Mouse (Mus musculus) forebrain, embryonic 15.5 days (tissue): Measurements from ENCODE around the gene 2810004N23Rik. TPM values are rescaled to one million over a fixed set of nuclear protein-coding genes. Genes with fewer than 3 reads are reported as not detected.

ENCODE experiments used
- ATAC-seq: fragments of 200-750 bp; cut with Nextera tagmentation; replicated peaks from 2 replicates; pipeline ENCODE4 v1.8.0; 2017; ENCODE audit warnings: mild to moderate bottlenecking, moderate TSS enrichment, moderate library complexity
- H3K27ac ChIP-seq: fragments of 300-500 bp; sonication (generic); replicated peaks from 2 replicates; pipeline ENCODE4 v1.5.1; 2015; ENCODE audit warnings: mild to moderate bottlenecking, inconsistent platforms
- H3K27me3 ChIP-seq: fragments of 300-500 bp; sonication (generic); 2 replicates; pipeline ENCODE4 v1.6.1; 2015; ENCODE audit warnings: inconsistent platforms
- H3K36me3 ChIP-seq: fragments of 300-500 bp; sonication (generic); 2 replicates; pipeline ENCODE4 v1.6.1; 2015; ENCODE audit warnings: mild to moderate bottlenecking, inconsistent platforms
- H3K4me1 ChIP-seq: fragments of 300-500 bp; sonication (generic); 2 replicates; pipeline ENCODE4 v1.6.1; 2015; ENCODE audit warnings: inconsistent platforms
- H3K4me2 ChIP-seq: fragments of 300-500 bp; sonication (generic); replicated peaks from 2 replicates; pipeline ENCODE4 v1.6.1; 2015; ENCODE audit warnings: mild to moderate bottlenecking, inconsistent platforms
- H3K4me3 ChIP-seq: fragments of 300-500 bp; sonication (generic); 2 replicates; pipeline ENCODE4 v1.5.1; 2015; ENCODE audit warnings: mild to moderate bottlenecking, inconsistent platforms
- H3K9ac ChIP-seq: fragments of 300-500 bp; sonication (generic); replicated peaks from 2 replicates; pipeline ENCODE4 v1.6.1; 2015; ENCODE audit warnings: mild to moderate bottlenecking, inconsistent platforms
- H3K9me3 ChIP-seq: fragments of 300-500 bp; sonication (generic); 2 replicates; pipeline ENCODE4 v1.6.1; 2016; ENCODE audit warnings: inconsistent platforms
- WGBS: fragments of 180-500 bp; shearing (Covaris S2); methylation state at CpG from one replicate; pipeline ENCODE4 v1.1.7; 2015; ENCODE audit warnings: mixed read lengths; 5-methylcytosine and 5-hydroxymethylcytosine counted together
- polyA plus RNA-seq: library from polyadenylated mRNA; unstranded; fragments of >200 nt; fragmentation: Nextera tagmentation; extraction: Ambion mirVana; gene quantifications from 2 replicates; pipeline ENCODE4 v1.2.1, GENCODE M21; 2015

2810004N23Rik gene
- 34.0 and 40.5 TPM in 2 replicates for polyA plus RNA-seq

DNA sequence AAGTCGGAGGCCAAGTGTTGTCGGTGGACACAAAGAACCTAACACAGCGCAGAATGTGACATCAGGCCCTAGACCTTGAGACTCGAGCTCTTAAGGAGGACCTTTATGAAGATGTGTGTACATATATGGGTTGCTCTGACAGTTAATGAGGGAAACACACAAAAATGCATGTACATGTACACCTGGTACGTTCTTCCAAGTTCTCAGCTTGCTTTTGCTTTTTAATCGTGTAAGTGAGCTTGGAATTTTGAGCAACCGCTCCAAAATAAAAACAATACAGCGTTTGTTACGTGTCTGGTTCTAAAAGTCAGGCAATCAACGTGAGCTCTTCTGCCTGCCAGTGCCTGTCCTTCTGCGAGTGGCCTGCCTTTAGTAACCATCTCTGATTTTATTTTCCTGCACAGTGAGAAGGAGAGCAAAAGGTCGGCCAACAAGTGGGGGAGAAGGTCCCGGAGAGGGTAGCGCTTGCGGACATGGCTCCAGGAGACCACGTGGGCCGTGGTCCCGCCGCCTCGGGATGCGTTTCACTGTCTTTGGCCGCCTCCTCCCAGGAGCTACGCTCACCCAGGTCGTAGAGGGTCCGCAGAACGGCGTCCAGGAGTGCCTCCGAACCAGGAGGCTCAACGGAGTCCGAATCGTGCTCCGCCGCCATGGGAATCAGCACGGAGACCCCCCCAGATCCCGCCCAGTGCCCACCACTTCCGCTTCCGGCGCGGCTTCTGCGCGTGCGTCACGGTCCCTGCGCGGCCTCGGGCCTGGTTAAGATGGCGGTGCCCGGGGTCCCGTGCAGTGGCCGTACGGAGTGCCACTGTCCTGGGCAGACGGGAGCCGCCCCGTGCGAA is at the start of gene 2810004N23Rik, which contains the start of gene Gnpat:
Gene 2810004N23Rik, minus strand, starts transcription at position 800 of the 842 bp plus-strand sequence.
Gene Gnpat, plus strand, starts transcription at position 713 of the 842 bp plus-strand sequence.
- Histone ChIP-seq H3K9me3 (no peaks in the 10 kb centered on the region), H3K4me2 (peak within 1 kb of the TSS; percentile 81), H3K27ac (peak within 1 kb of the TSS; percentile 86), H3K36me3 (peaks cover 29% of the 10 kb centered on the region), H3K4me1 (peaks cover 21% of the 10 kb centered on the region), H3K9ac (peak within 1 kb of the TSS; percentile 93), H3K4me3 (peak within 1 kb of the TSS; percentile 91), H3K27me3 (no peaks in the 10 kb centered on the region)
- peak; percentile 99 for ATAC-seq
- WGBS = 1% methylated on average over 55 of the region's 55 CpGs

DNA sequence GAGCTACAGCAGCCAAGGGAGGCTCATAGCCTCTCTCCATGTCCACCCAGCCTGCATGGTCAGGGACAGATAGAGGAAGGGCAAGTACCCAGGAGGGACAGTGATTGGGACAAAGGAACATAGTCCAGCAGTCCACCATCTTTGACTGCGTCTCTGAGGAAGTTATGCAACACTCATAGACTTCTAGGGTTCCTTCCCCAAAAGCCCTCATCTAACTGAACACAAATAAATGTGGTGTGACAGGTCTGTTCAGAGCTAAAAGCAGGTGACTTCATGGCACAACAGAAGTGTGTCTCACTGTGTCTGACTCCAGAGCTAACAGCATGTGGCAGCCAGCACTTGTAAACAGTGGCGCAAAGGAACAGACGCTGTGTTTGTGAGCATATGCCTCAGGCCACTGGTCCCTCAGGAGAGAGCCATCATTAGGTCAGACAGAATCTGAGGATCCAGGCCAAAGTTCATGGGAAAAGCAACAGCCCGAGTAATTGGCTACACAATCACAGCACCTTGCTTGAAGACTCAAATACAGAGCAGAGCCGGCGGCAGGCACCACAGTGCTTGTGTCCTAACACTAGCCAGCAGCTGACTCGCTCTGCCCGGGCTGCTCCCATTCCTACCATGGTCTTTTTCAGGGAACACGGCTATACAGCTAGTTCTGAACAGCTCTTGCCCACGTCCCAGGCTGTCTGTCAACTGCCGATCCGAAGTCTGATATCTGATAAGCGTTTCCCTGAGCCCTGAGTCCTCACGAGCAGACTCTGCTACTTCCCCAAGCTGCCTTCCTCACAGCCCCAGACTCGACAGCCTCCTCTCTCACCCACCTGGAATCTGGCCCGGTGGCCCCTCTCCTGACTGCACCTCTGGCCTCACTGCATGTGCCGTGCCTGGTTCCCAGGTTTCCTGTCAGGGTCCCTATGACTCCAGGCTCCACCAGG is 49.3 kb upstream of the 2810004N23Rik start:
- WGBS = 84% methylated on average over 17 of the region's 17 CpGs
- ATAC-seq = no peak
- Histone ChIP-seq H3K4me3 (no peak overlapping the region), H3K36me3 (peaks cover 61% of the 10 kb centered on the region), H3K27ac (no peak overlapping the region), H3K27me3 (no peaks in the 10 kb centered on the region), H3K4me2 (no peak overlapping the region), H3K9ac (no peak overlapping the region), H3K4me1 (no peaks in the 10 kb centered on the region), H3K9me3 (no peaks in the 10 kb centered on the region)

DNA sequence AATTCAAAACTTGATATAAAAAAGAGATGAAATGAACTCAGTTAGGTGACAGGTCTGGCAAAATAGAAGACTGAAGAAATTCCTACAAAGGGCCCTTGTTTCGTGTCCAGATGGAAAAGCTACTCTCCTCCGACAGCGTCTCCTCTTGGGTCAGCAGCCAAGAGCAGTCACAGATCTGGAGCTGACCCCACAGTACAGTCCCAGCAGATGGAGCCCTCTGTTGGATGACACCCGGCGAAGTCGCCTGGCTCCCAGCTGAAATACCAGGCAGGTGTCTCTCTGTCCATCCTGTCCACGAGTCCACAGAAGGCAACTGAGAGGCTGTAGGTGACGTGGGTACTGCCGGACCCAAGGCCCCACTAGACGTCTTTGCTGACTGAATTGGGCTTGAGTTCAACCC is 47.4 kb upstream of the 2810004N23Rik start:
- H3K9me3 ChIP-seq = no peaks in the 10 kb centered on the region
- no peaks in the 10 kb centered on the region for H3K27me3 ChIP-seq
- H3K9ac ChIP-seq = no peak overlapping the region
- H3K27ac ChIP-seq = no peak overlapping the region
- H3K4me1 ChIP-seq = no peaks in the 10 kb centered on the region
- WGBS = 86% methylated on average over 10 of the region's 10 CpGs
- H3K4me2 ChIP-seq = no peak overlapping the region
- no peak overlapping the region for H3K4me3 ChIP-seq
- no peak for ATAC-seq
- peaks cover 72% of the 10 kb centered on the region for H3K36me3 ChIP-seq

DNA sequence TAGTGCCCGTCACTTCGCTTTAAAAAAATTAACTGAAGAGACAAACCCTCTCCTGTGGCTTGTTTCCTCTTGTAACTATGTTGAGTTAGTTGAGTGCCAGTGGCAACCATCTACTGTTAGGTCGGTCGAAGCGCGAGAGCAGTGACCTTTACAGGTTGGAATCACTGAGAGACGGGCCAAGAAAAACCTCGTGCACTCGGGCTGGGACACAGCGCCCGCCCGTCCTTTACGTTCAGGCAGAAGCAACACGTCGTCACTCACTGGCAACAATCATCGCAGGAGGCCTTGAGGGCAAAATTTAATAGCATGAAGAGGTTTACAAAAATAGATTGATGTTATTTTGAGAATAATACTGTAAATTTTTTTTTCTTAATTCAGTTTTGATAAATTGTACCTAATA is 47.0 kb upstream of the 2810004N23Rik start:
- H3K9ac ChIP-seq = no peak overlapping the region
- H3K4me3 ChIP-seq = no peak overlapping the region
- no peaks in the 10 kb centered on the region for H3K9me3 ChIP-seq
- H3K36me3 ChIP-seq = peaks cover 68% of the 10 kb centered on the region
- WGBS = 95% methylated on average over 16 of the region's 16 CpGs
- ATAC-seq = no peak
- no peaks in the 10 kb centered on the region for H3K4me1 ChIP-seq
- no peak overlapping the region for H3K4me2 ChIP-seq
- H3K27me3 ChIP-seq = no peaks in the 10 kb centered on the region
- H3K27ac ChIP-seq = no peak overlapping the region

DNA sequence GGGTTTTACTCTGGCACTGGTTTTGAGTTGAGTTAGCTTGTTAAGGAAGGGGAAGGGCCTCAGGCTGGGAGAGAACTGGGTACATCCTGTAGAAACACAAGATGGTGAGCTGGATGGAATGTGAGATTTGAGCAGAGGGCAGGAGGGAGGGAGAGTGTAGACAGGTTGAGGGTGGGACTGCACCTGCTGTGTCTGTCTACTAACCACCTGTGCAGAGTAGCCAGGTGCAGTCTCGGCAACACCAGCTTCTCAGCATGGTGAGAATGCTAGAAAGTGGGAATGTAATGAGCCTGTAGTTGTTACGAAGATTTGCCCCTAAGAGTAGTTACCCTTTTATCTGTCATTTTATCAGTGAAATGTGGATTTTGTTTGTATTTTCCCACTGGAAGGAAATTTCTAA is 42.6 kb upstream of the 2810004N23Rik start:
- no peak overlapping the region for H3K27ac ChIP-seq
- no peak overlapping the region for H3K4me3 ChIP-seq
- H3K4me2 ChIP-seq = no peak overlapping the region
- H3K36me3 ChIP-seq = peaks cover 73% of the 10 kb centered on the region
- no peak for ATAC-seq
- no peaks in the 10 kb centered on the region for H3K9me3 ChIP-seq
- no peak overlapping the region for H3K9ac ChIP-seq
- H3K27me3 ChIP-seq = no peaks in the 10 kb centered on the region
- WGBS = 90% methylated on average over 2 of the region's 2 CpGs
- H3K4me1 ChIP-seq = no peaks in the 10 kb centered on the region

DNA sequence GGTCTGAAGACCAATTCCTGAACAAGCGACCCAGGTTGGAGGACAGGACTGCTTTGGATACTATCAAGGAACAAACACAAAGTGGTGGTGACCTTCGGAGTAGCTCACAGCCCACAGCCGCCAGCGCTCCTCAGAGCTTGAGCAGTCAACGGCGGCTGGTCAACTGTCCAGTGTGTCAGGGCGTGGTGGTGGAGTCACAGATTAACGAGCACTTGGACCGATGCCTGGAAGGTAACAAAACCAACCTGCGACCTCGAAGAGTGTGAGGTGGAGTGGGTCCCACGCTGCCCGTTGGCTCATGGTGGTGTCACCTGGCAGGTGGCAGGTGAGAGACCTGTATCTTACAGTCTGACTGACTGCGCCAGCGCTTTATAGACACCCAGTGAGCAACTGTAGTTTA is 40.3 kb upstream of the 2810004N23Rik start:
- no peak for ATAC-seq
- Histone ChIP-seq H3K4me3 (no peak overlapping the region), H3K36me3 (peaks cover 70% of the 10 kb centered on the region), H3K27ac (no peak overlapping the region), H3K27me3 (no peaks in the 10 kb centered on the region), H3K9ac (no peak overlapping the region), H3K4me2 (no peak overlapping the region), H3K4me1 (peaks cover 14% of the 10 kb centered on the region), H3K9me3 (no peaks in the 10 kb centered on the region)
- 92% methylated on average over 15 of the region's 15 CpGs for WGBS

DNA sequence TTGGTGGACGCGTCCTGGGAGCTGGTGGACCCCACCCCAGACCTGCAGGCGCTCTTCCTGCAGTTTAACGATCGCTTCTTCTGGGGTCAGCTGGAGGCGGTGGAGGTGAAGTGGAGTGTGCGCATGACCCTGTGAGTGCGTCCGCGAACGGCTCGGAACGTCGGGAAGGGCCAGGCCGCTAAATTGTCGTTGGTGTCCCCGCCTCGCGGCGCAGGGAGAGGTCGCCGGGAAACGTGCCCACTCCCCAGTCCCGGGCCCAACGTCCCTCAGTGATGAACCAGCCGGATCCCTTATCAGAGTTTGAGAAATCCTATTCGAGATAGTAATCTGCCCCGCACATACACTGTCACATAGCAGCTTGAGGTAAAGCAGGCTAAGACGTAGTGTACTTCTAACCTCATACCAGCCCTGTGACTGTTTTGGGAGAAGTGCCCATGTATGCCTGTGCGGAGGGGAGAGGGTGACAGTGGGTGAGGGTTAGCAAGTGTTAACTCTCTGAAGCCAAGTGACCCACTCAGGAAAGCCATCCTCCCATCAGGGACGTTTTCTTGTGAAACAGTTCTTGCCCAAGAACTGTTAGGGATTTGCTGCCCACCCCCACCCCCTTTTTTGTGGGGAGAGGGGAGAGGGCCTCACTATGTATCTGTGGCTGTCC is 35.5 kb upstream of the 2810004N23Rik start:
- Histone ChIP-seq H3K4me3 (peak overlapping the region; percentile 76), H3K9me3 (no peaks in the 10 kb centered on the region), H3K27ac (peak overlapping the region; percentile 90), H3K4me1 (peaks cover 44% of the 10 kb centered on the region), H3K4me2 (peak overlapping the region; percentile 91), H3K27me3 (no peaks in the 10 kb centered on the region), H3K9ac (peak overlapping the region; percentile 85), H3K36me3 (peaks cover 60% of the 10 kb centered on the region)
- peak; percentile 24; the same call in 1 of the 2 replicates for ATAC-seq
- WGBS = 7% methylated on average over 31 of the region's 31 CpGs

DNA sequence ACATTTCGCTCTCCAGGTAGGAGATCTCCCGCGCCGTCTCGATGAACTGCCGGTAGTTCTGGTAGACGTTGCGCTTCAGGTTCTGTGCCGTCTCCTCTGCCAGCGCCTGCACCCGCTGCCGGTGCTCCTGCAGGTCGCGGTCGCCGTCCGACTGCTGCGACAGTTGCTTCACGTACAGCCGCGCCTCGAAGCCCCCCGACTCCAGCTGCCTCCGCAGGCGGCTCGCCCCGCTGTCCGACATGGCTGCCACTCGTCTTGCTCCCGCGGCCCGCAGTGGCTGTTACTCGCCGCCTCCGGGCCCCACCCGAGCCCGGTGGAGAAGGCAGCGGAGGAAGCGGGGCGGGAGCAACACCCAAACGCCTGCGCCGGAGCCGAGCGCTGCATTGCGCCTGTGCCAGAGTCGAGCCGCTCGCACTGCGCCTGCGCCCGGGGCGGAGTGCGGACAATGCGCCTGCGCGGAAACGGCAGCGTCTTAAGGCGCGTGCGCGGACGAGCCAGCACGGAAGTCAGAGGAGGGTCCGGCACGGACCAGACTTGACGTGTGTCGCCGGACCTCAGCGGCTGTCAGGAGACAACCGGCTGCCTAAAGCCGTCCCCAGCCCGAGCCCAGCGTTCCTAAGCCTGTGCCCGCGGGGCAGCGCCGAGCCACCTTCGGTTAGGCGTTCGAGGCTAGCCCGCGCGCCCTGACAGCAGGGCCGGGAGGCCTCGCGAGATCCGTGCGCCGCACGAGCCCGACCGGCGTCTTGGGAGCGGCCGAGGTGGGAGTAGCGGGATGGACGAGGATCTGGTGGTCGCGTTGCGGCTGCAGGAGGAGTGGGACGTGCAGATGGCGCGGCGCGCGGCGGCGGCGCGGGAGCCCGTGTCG is 34.7 kb upstream of the 2810004N23Rik start, which contains the start of the genes Exoc8 and Sprtn:
Gene Exoc8, minus strand, starts transcription at position 320 of the 865 bp plus-strand sequence.
Gene Sprtn, plus strand, starts transcription at position 501 of the 865 bp plus-strand sequence.
- H3K27ac ChIP-seq = peak within 1 kb of the TSS; percentile 90
- under 1% methylated on average over 114 of the region's 114 CpGs for WGBS

DNA sequence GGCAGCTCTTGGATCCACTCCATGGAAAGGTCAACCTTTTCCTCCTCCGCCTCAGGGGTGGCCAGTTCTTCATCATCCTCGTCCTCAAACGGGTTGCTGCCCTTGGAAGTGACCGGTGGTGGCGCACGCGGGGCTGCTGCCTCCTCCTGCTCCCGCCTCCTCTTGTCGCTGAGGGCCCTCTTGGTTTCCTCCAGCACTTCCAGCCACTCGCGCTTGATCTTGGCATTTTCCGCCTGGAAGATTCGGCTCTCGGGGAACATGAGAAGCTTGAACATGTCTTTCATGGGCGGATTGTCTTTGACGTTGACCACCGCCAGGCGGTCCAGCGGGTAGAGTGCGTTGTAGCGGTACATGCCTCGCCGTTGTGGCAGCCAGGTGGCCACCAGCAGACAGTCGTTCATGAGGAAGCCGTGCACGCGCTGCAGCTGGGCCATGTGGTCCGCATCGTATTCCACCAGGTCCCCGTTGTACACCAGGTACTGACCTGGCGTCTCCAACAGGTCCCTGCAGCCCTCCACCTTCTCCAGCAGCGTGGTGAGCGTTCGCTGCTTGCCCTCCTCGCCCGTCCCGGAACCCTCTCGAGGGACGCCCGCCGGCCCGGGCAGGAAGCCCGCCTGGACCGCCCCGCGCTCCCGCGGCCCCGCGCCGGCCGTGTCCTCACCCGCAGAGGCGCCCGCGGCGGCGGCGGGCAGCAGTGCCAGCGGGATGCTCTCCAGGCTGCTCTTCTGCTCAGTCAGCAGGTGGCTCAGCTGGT is 33.9 kb upstream of the 2810004N23Rik start:
- peak; percentile 47 for ATAC-seq
- WGBS = under 1% methylated on average over 60 of the region's 60 CpGs
- Histone ChIP-seq H3K9ac (peak overlapping the region; percentile 85), H3K4me1 (peaks cover 44% of the 10 kb centered on the region), H3K9me3 (no peaks in the 10 kb centered on the region), H3K4me3 (peak overlapping the region; percentile 76), H3K27ac (peak overlapping the region; percentile 90), H3K27me3 (no peaks in the 10 kb centered on the region), H3K4me2 (peak overlapping the region; percentile 98), H3K36me3 (peaks cover 54% of the 10 kb centered on the region)

More for the DNA sequence above, 34.7 kb upstream of the 2810004N23Rik start, which contains the start of the genes Exoc8 and Sprtn:
- Histone ChIP-seq H3K36me3 (peaks cover 58% of the 10 kb centered on the region), H3K9me3 (no peaks in the 10 kb centered on the region), H3K4me3 (peak within 1 kb of the TSS; percentile 76), H3K27me3 (no peaks in the 10 kb centered on the region), H3K4me1 (peaks cover 44% of the 10 kb centered on the region), H3K4me2 (peak within 1 kb of the TSS; percentile 98), H3K9ac (peak within 1 kb of the TSS; percentile 85)
- peak; percentile 94 for ATAC-seq

DNA sequence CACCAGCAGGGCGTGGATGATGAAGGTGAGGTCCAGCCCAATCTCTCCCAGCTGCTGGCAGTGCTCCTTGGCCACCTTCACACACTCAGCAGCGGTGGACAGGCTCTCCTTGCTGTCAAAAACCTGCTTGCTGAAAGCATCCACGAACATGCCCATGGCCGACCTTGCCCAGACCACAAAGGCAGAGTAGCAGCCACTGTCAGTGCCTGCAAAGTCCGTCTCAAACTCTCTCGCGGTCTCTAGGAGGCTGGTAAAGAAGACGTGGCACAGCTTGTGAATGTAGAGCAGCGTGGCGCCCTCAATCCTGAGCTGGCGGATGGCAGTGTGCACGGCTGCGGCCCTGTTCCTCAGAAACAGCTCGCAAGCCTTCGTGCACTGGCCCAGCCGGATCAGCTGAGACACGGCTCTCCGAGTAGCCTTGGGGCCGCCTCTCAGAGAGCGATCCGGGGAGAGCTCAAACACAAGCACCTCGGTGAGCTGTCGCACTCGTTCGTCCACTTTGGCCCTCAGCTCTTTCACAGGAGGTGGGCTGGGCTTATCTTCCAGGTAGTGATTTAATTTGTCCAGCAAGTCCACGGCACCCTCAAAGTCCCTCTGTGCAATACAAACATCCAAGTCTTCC is 33.2 kb upstream of the 2810004N23Rik start:
- no peak for ATAC-seq
- peak overlapping the region; percentile 76 for H3K4me3 ChIP-seq
- H3K27me3 ChIP-seq = no peaks in the 10 kb centered on the region
- peak overlapping the region; percentile 98 for H3K4me2 ChIP-seq
- peak overlapping the region; percentile 85 for H3K9ac ChIP-seq
- H3K36me3 ChIP-seq = peaks cover 56% of the 10 kb centered on the region
- peak overlapping the region; percentile 90; the same call in 1 of the 2 replicates for H3K27ac ChIP-seq
- 81% methylated on average over 26 of the region's 26 CpGs for whole genome bisulfite sequencing
- peaks cover 44% of the 10 kb centered on the region for H3K4me1 ChIP-seq
- H3K9me3 ChIP-seq = no peaks in the 10 kb centered on the region
